Mouse (Mus musculus) forebrain, embryonic 16.5 days (tissue): ENCODE measurements around the gene Atp6v0d1. TPM values are rescaled to one million over a fixed set of nuclear protein-coding genes. Genes with fewer than 3 reads are reported as not detected.

Source experiments
- ATAC-seq: fragments of 200-750 bp; cut with Nextera tagmentation; 2 replicates; pipeline ENCODE4 v1.8.0; 2017; ENCODE audit warnings: mild to moderate bottlenecking, moderate library complexity
- H3K27ac ChIP-seq: fragments of 300-500 bp; sonication (generic); 2 replicates; pipeline ENCODE4 v1.5.1; 2014; ENCODE audit warnings: low read length, control low read depth
- H3K27me3 ChIP-seq: fragments of 300-500 bp; sonication (generic); replicated peaks from 2 replicates; pipeline ENCODE4 v1.6.1; 2014; ENCODE audit warnings: low read length; ENCODE audit not compliant: control insufficient read depth, insufficient read depth
- H3K36me3 ChIP-seq: fragments of 300-500 bp; sonication (generic); 2 replicates; pipeline ENCODE4 v1.6.1; 2014; ENCODE audit not compliant: control insufficient read depth, insufficient read depth
- H3K4me1 ChIP-seq: fragments of 300-500 bp; sonication (generic); replicated peaks from 2 replicates; pipeline ENCODE4 v1.6.1; 2014; ENCODE audit warnings: low read length; ENCODE audit not compliant: control insufficient read depth, insufficient read depth
- H3K4me2 ChIP-seq: fragments of 300-500 bp; sonication (generic); 2 replicates; pipeline ENCODE4 v1.6.1; 2014; ENCODE audit warnings: mild to moderate bottlenecking, low read length, control low read depth
- H3K4me3 ChIP-seq: fragments of 300-500 bp; sonication (generic); replicated peaks from 2 replicates; pipeline ENCODE4 v1.5.1; 2014; ENCODE audit warnings: mild to moderate bottlenecking, low read length, control low read depth
- H3K9ac ChIP-seq: fragments of 300-500 bp; sonication (generic); replicated peaks from 2 replicates; pipeline ENCODE4 v1.6.1; 2014; ENCODE audit warnings: low read depth, low read length, control low read depth
- H3K9me3 ChIP-seq: fragments of 300-500 bp; sonication (generic); 2 replicates; pipeline ENCODE4 v1.6.1; 2016; ENCODE audit warnings: low read length; ENCODE audit not compliant: control insufficient read depth
- WGBS: fragments of 180-500 bp; shearing (Covaris S2); extraction: QIAGEN DNeasy Blood & Tissue Kit; methylation state at CpG from one replicate; pipeline ENCODE4 v1.1.7; 2014; 5-methylcytosine and 5-hydroxymethylcytosine counted together
- polyA plus RNA-seq: library from polyadenylated mRNA; unstranded; fragments of >200 nt; fragmentation: Nextera tagmentation; extraction: Ambion mirVana; gene quantifications from 2 replicates; pipeline ENCODE4 v1.2.1, GENCODE M21; 2015

The Atp6v0d1 gene
- polyA plus RNA-seq, 1 experiment from 2014 or later, result 203 TPM

DNA sequence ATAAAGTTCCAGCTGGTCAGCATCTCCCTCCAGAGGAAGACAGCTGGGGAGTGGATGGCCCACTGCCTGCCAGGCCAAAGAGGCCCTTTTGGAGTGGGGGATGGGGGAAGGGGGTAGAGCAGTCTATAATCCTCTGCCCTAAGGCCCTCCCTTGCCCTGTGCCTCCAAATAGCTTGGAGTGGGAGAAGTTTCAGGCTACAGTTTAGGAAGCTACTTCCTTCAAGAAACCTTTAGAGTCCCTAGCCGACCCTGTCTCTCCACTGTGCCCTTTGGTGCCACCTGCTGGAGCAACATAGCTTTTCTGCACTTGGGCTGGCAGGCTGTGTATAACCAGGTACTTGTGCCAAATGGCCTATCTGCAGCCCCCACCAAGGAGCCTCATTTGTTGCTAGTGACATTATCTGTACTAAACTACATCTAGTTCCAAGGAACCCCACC lies 31.9 kb downstream of the Atp6v0d1 start:
- H3K4me1 ChIP-seq, result no peaks in the 10 kb centered on the region
- no peak overlapping the region for H3K9ac ChIP-seq
- H3K27me3 ChIP-seq, result no peaks in the 10 kb centered on the region
- peak; percentile 49 for ATAC-seq
- peaks cover 21% of the 10 kb centered on the region for H3K36me3 ChIP-seq
- WGBS, result 0% methylated on average over 1 of the region's 1 CpGs
- no peak overlapping the region for H3K4me2 ChIP-seq
- H3K9me3 ChIP-seq, result no peaks in the 10 kb centered on the region
- no peak overlapping the region for H3K27ac ChIP-seq
- H3K4me3 ChIP-seq, result no peak overlapping the region

DNA sequence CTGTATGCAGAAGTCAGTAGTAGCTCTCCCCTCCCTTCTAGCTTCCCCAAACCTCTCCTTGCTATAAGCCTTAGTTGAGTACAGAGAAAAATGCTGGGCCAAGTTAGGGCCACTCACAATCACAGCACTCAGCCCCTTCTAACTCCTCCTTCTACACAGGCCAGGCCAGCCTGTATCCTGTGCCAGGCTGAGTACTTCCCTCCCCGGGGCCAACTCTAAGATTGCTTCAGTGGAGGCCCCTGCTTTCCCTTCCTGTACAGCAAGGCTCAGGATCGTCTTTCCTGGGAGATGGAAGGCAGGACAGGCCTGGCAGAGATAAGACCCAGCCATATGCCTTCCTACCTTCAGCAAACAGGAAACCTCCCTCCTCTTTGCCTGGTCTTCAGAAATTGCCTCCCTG lies 32.4 kb downstream of the Atp6v0d1 start:
- H3K4me1 ChIP-seq, result no peaks in the 10 kb centered on the region
- no peaks in the 10 kb centered on the region for H3K9me3 ChIP-seq
- H3K4me3 ChIP-seq, result no peak overlapping the region
- WGBS, result 49% methylated on average over 2 of the region's 2 CpGs
- H3K27ac ChIP-seq, result no peak overlapping the region
- H3K36me3 ChIP-seq, result peaks cover 17% of the 10 kb centered on the region
- no peak overlapping the region for H3K4me2 ChIP-seq
- no peaks in the 10 kb centered on the region for H3K27me3 ChIP-seq
- no peak for ATAC-seq
- no peak overlapping the region for H3K9ac ChIP-seq

DNA sequence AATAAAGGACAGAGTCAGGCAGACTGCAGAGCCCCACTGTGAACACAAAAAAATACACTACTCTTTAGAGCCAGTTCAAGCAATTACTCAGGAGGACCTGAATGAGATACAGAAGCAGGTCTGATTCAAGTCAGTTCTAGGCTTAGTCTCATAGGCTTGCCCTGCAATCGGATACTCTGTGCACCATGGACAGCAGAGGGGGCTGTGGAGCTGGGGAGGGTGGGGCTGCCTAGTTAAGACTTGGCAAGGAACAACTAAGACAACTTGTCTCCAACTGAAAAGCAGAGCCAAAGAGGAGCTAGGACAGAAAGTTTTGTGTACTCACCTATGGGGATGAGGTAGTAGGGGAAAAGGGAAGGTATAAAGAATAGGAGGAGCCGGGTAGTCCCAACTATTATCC lies 34.1 kb downstream of the Atp6v0d1 start:
- no peaks in the 10 kb centered on the region for H3K27me3 ChIP-seq
- no peaks in the 10 kb centered on the region for H3K4me1 ChIP-seq
- H3K9me3 ChIP-seq, result no peaks in the 10 kb centered on the region
- peaks cover 4% of the 10 kb centered on the region; the same call in 1 of the 2 replicates for H3K36me3 ChIP-seq
- H3K4me3 ChIP-seq, result no peak overlapping the region
- no peak for ATAC-seq
- no peak overlapping the region for H3K4me2 ChIP-seq
- no peak overlapping the region for H3K27ac ChIP-seq
- 61% methylated on average over 2 of the region's 2 CpGs for WGBS
- H3K9ac ChIP-seq, result no peak overlapping the region

DNA sequence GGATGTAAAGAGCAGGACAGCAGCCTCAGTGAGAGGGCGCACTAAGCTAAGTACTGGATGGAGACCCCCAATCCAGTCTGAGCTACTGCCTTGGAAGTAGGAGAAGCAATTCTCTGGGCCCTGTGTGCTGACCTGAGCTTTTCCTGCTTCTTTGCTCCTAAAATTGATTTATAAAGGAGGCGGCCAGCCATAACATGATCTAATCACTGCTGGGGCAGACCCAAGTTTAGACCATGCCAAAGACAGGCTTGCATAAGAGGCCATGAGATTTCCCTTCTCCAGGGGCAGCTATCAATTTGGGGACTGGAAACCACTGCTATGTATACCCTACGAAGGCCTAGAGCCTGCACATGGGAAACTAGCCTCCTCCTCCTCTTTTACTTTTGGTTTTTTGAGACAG lies 36.6 kb downstream of the Atp6v0d1 start:
- Histone ChIP-seq H3K4me1 (no peaks in the 10 kb centered on the region), H3K9ac (no peak overlapping the region), H3K9me3 (no peaks in the 10 kb centered on the region), H3K27ac (no peak overlapping the region), H3K4me3 (no peak overlapping the region), H3K36me3 (peaks cover 7% of the 10 kb centered on the region; the same call in 1 of the 2 replicates), H3K27me3 (no peaks in the 10 kb centered on the region), H3K4me2 (no peak overlapping the region)
- 86% methylated on average over 3 of the region's 3 CpGs for WGBS
- no peak for ATAC-seq

DNA sequence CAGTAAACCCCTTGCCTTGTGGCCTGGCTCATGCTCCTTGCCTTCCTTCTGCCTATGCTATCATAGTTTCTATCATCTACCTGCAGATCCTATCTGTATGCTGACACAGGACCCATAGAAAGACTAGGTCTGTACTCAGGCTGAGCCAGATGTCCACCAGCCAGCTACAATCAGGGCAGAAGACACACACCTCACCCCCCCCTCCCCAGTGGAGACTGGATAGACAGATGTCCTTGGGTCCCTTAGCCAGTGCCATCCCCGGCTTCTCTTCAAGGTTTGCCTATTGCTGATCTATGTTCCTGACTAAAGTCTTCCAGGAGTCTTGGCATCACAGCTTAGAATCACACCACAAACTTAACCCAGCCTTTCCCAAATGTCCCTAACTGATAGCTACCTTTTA lies 37.6 kb downstream of the Atp6v0d1 start:
- ATAC-seq, result no peak
- Histone ChIP-seq H3K4me1 (no peaks in the 10 kb centered on the region), H3K27ac (no peak overlapping the region), H3K9me3 (no peaks in the 10 kb centered on the region), H3K4me3 (no peak overlapping the region), H3K9ac (no peak overlapping the region), H3K27me3 (no peaks in the 10 kb centered on the region), H3K36me3 (peaks cover 8% of the 10 kb centered on the region; the same call in 1 of the 2 replicates), H3K4me2 (no peak overlapping the region)
- WGBS, result 100% methylated on average over 1 of the region's 1 CpGs

DNA sequence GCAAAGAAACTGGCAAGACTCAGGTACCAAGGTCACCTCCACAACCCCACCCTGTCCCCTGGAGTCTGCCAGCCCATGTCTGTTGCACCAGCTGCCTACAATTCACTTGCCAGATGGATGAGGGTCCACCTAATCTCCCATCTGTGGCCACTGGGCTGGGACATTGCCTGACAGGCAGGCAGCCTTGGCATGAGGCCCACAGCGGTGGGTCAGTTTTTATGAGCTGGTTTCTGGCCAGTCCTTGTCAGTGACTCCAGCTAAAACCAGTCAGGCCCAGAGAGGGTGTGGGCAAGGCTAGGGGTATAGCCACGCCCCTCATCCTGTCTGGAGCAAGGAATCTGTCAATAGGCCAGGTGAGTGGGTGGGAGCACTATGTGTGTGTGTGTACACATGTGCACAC lies 38.7 kb downstream of the Atp6v0d1 start:
- H3K4me2 ChIP-seq, result no peak overlapping the region
- H3K4me1 ChIP-seq, result no peaks in the 10 kb centered on the region
- ATAC-seq, result no peak
- no peak overlapping the region for H3K4me3 ChIP-seq
- H3K9ac ChIP-seq, result no peak overlapping the region
- H3K36me3 ChIP-seq, result peaks cover 8% of the 10 kb centered on the region; the same call in 1 of the 2 replicates
- H3K27ac ChIP-seq, result no peak overlapping the region
- WGBS, result 84% methylated on average over 2 of the region's 2 CpGs
- no peaks in the 10 kb centered on the region for H3K9me3 ChIP-seq
- no peaks in the 10 kb centered on the region for H3K27me3 ChIP-seq

DNA sequence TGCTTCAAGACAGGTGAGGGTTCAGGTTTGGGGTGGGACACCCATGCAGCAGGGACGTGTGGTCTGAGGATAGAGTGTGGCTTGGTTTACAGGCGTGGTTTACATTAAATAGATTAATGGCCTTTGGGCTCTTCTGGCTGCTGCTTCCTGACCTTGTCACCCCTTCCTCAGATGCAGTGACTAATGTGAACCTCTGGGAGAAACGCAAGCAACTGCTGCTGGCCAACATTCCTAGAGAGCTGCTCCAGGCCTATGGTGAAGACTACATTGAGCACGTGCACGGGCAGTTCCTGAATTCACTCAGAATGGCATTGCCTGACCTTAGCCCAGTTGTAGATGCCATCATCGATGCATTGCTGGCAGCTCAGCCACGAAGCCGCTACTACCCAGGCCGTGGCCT lies 43.0 kb downstream of the Atp6v0d1 start:
- H3K9me3 ChIP-seq, result no peaks in the 10 kb centered on the region
- WGBS, result 92% methylated on average over 9 of the region's 9 CpGs
- H3K27me3 ChIP-seq, result peaks cover 7% of the 10 kb centered on the region; the same call in 1 of the 2 replicates

DNA sequence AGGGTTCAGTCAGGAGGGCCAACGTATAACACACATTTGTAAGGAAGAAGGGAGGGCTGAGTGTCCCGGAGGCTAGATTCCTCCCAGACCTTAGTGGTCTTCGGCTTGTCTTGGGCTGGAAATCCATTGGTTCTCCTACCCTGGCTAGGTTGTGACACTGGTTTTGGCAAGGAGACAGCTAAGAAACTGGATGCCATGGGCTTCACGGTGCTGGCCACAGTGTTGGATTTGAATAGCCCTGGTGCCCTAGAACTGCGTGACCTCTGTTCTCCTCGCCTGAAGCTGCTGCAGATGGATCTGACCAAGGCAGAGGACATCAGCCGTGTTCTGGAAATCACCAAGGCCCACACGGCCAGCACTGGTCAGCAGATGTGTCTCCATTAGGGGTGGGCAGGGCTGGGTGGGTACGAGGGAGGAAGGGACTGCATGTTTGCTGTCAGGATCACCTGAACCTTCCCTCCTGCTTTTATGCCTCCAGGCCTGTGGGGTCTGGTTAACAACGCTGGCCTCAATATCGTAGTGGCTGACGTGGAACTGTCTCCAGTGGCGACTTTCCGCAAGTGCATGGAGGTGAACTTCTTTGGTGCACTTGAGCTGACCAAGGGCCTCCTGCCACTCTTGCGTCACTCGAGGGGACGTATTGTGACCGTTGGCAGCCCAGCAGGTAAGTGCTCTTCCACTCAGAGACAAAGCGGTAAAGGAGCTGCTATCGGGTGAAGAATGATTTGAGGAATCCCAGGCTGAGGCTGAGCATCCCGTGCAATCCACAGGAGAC lies 43.7 kb downstream of the Atp6v0d1 start:
- H3K27me3 ChIP-seq, result peaks cover 14% of the 10 kb centered on the region
- ATAC-seq, result no peak
- no peak overlapping the region for H3K9ac ChIP-seq
- H3K4me2 ChIP-seq, result no peak overlapping the region
- H3K27ac ChIP-seq, result no peak overlapping the region
- H3K4me3 ChIP-seq, result no peak overlapping the region
- peaks cover 6% of the 10 kb centered on the region; the same call in 1 of the 2 replicates for H3K36me3 ChIP-seq
- 89% methylated on average over 21 of the region's 21 CpGs for WGBS
- peaks cover 14% of the 10 kb centered on the region for H3K4me1 ChIP-seq
- no peaks in the 10 kb centered on the region for H3K9me3 ChIP-seq

More for the DNA sequence above, 43.0 kb downstream of the Atp6v0d1 start:
- no peak overlapping the region for H3K27ac ChIP-seq
- no peak overlapping the region for H3K4me2 ChIP-seq
- H3K4me1 ChIP-seq, result peaks cover 14% of the 10 kb centered on the region
- H3K36me3 ChIP-seq, result peaks cover 6% of the 10 kb centered on the region; the same call in 1 of the 2 replicates
- H3K9ac ChIP-seq, result no peak overlapping the region
- no peak for ATAC-seq
- H3K4me3 ChIP-seq, result no peak overlapping the region

DNA sequence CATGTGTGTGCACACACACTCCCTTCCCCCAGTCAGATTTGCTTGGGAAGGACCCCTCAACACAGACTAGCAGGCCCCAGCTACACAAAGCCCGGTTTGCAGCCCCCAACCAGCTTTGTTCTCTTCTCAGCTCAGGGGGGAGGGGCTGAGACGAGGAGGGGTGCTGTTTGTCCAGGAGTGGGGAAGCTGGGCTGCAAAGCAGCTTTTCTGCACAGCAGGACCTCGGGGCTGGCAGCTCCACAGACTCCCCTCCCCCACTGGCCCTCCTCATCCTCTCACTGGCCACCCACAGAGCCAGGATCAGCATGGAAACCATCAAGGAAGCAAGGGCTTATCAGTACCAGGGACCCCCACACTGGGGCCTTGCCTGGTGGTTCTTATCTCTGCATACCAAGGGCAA lies 44.8 kb downstream of the Atp6v0d1 start:
- ATAC-seq, result no peak
- Histone ChIP-seq H3K4me2 (no peak overlapping the region), H3K4me3 (no peak overlapping the region), H3K9ac (no peak overlapping the region), H3K4me1 (peaks cover 16% of the 10 kb centered on the region), H3K9me3 (no peaks in the 10 kb centered on the region), H3K27ac (no peak overlapping the region), H3K36me3 (peaks cover 6% of the 10 kb centered on the region; the same call in 1 of the 2 replicates), H3K27me3 (peaks cover 22% of the 10 kb centered on the region)
- 2% methylated on average over 3 of the region's 3 CpGs for WGBS
